Mouse (Mus musculus) CH12.LX (cell line): ENCODE measurements at regions not wholly inside any gene's neighbourhood (a gene's known extent, or its start where the extent isn't known, plus 50 kb on each side); places are given as distances from the start of the nearest gene placed in this dataset.

Experiments
- DNase-seq: peaks from one replicate; pipeline ENCODE4 v3.0.0-alpha.2; 2013; ENCODE audit errors: extremely low read depth
- H3K27ac ChIP-seq: 2 replicates; pipeline ENCODE4 v1.5.1; 2012; ENCODE audit warnings: low read depth, mild to moderate bottlenecking, control low read depth, moderate library complexity; ENCODE audit not compliant: insufficient read depth
- H3K27me3 ChIP-seq: replicated peaks from 2 replicates; pipeline ENCODE3; 2012; ENCODE audit warnings: inconsistent platforms
- H3K36me3 ChIP-seq, 2 experiments: replicated peaks in 1 of 2; 2 replicates each; pipeline versions ENCODE3 to v1.6.1; 2012; ENCODE audit warnings: inconsistent platforms in 1 of 2, low read length in 1 of 2, mild to moderate bottlenecking in 1 of 2, mixed read lengths in 1 of 2, moderate library complexity in 1 of 2; ENCODE audit not compliant: control insufficient read depth in 1 of 2, insufficient read depth in 1 of 2
- H3K4me1 ChIP-seq, 2 experiments: 2 replicates each; pipeline ENCODE4 v1.6.1; 2012; ENCODE audit warnings: inconsistent platforms in 1 of 2, moderate library complexity in 1 of 2; ENCODE audit not compliant: insufficient read depth in 2 of 2, control insufficient read depth in 1 of 2
- H3K4me2 ChIP-seq: 2 replicates; pipeline ENCODE4 v1.6.1; 2012; ENCODE audit warnings: low read depth, mild to moderate bottlenecking, control low read depth; ENCODE audit not compliant: poor library complexity, insufficient read depth, severe bottlenecking
- H3K4me3 ChIP-seq, 3 experiments: fragments of 150-350 bp in 1 of 3; sonication (generic) in 1 of 3; replicated peaks in 1 of 3; 2 replicates each; pipeline versions ENCODE3 to v1.5.1; 2011 to 2012; ENCODE audit warnings: low read depth in 2 of 3, low read length in 2 of 3, mild to moderate bottlenecking in 2 of 3, moderate library complexity in 2 of 3, control low read depth in 1 of 3, improper control_type of control experiment in 1 of 3, inconsistent platforms in 1 of 3, mixed read lengths in 1 of 3; ENCODE audit not compliant: poor library complexity in 1 of 3
- H3K79me2 ChIP-seq: replicated peaks from 2 replicates; pipeline ENCODE4 v1.6.1; 2012; ENCODE audit warnings: mild to moderate bottlenecking, moderate library complexity; ENCODE audit not compliant: control insufficient read depth, poor library complexity, insufficient read depth, severe bottlenecking; ENCODE audit errors: extremely low read depth
- H3K9ac ChIP-seq: 2 replicates; pipeline ENCODE4 v1.6.1; 2012; ENCODE audit warnings: low read depth, mild to moderate bottlenecking, control low read depth, moderate library complexity; ENCODE audit not compliant: insufficient read depth
- H3K9me3 ChIP-seq: replicated peaks from 2 replicates; pipeline ENCODE3; 2012; ENCODE audit warnings: low read length, inconsistent platforms, mixed read lengths
- CHD2 ChIP-seq: IDR thresholded peaks from 2 replicates; pipeline ENCODE4 v1.6.1; 2011; ENCODE audit warnings: low read length, improper control_type of control experiment
- CTCF ChIP-seq, 2 experiments: IDR thresholded peaks in 1 of 2; conservative IDR thresholded peaks in 1 of 2; 2 replicates each; pipeline ENCODE4 v1.5.1; 2011 to 2012; ENCODE audit warnings: low read depth in 2 of 2, low read length in 2 of 2, improper control_type of control experiment in 1 of 2, inconsistent platforms in 1 of 2, mild to moderate bottlenecking in 1 of 2, moderate library complexity in 1 of 2
- ETS1 ChIP-seq: conservative IDR thresholded peaks from 2 replicates; pipeline ENCODE4 v1.6.1; 2012; ENCODE audit warnings: low read depth, mild to moderate bottlenecking, inconsistent platforms, low read length, improper control_type of control experiment, moderate library complexity
- GABPA ChIP-seq: IDR thresholded peaks from 2 replicates; pipeline ENCODE4 v1.6.1; 2012; ENCODE audit warnings: low read depth, low read length, improper control_type of control experiment, inconsistent platforms; ENCODE audit not compliant: insufficient replicate concordance
- IRF4 ChIP-seq: IDR thresholded peaks from 2 replicates; pipeline ENCODE4 v1.6.1; 2014; ENCODE audit warnings: low read depth, mild to moderate bottlenecking, inconsistent platforms, low read length, improper control_type of control experiment
- JUND ChIP-seq: conservative IDR thresholded peaks from 2 replicates; pipeline ENCODE4 v1.6.1; 2011; ENCODE audit warnings: low read depth, low read length, improper control_type of control experiment
- KAT2A ChIP-seq: IDR thresholded peaks from 2 replicates; pipeline ENCODE4 v1.6.1; 2012; ENCODE audit warnings: low read length, improper control_type of control experiment, inconsistent platforms; ENCODE audit not compliant: insufficient replicate concordance
- MXI1 ChIP-seq: IDR thresholded peaks from 2 replicates; pipeline ENCODE4 v1.6.1; 2011; ENCODE audit warnings: mild to moderate bottlenecking, low read depth, low read length, improper control_type of control experiment
- MYC ChIP-seq: IDR thresholded peaks from 2 replicates; pipeline ENCODE4 v1.6.1; 2011; ENCODE audit warnings: low read depth, mild to moderate bottlenecking, improper control_type of control experiment, low read length
- NELFE ChIP-seq: IDR thresholded peaks from 2 replicates; pipeline ENCODE4 v1.6.1; 2011; ENCODE audit warnings: low read depth, low read length, improper control_type of control experiment
- NRF1 ChIP-seq: IDR thresholded peaks from 2 replicates; pipeline ENCODE4 v1.6.1; 2014; ENCODE audit warnings: low read depth, mild to moderate bottlenecking, inconsistent platforms, low read length, improper control_type of control experiment, moderate library complexity
- PAX5 ChIP-seq: IDR thresholded peaks from 2 replicates; pipeline ENCODE4 v1.6.1; 2012; ENCODE audit warnings: low read length, inconsistent platforms, mixed read lengths
- POLR2A ChIP-seq: IDR thresholded peaks from 2 replicates; pipeline ENCODE4 v1.6.1; 2011; ENCODE audit warnings: low read depth, mild to moderate bottlenecking, improper control_type of control experiment, low read length
- RAD21 ChIP-seq: IDR thresholded peaks from 2 replicates; pipeline ENCODE4 v1.6.1; 2011; ENCODE audit warnings: low read depth, mild to moderate bottlenecking, low read length, improper control_type of control experiment, moderate library complexity
- SIN3A ChIP-seq: IDR thresholded peaks from 2 replicates; pipeline ENCODE4 v1.6.1; 2012; ENCODE audit warnings: low read length, improper control_type of control experiment, inconsistent platforms
- TCF12 ChIP-seq: IDR thresholded peaks from 2 replicates; pipeline ENCODE4 v1.6.1; 2014; ENCODE audit warnings: low read depth, mild to moderate bottlenecking, inconsistent platforms, low read length, improper control_type of control experiment
- USF1 ChIP-seq: IDR thresholded peaks from 2 replicates; pipeline ENCODE4 v1.6.1; 2014; ENCODE audit warnings: low read depth, mild to moderate bottlenecking, inconsistent platforms, low read length, improper control_type of control experiment
- ZC3H11A ChIP-seq: IDR thresholded peaks from 2 replicates; pipeline ENCODE4 v1.6.1; 2012; ENCODE audit warnings: low read depth, mild to moderate bottlenecking, inconsistent platforms, low read length, improper control_type of control experiment
- ZKSCAN1 ChIP-seq: IDR thresholded peaks from 2 replicates; pipeline ENCODE4 v1.6.1; 2012; ENCODE audit warnings: low read depth, inconsistent platforms, low read length, improper control_type of control experiment, borderline replicate concordance
- ZMIZ1 ChIP-seq: IDR thresholded peaks from 2 replicates; pipeline ENCODE4 v1.6.1; 2012; ENCODE audit warnings: low read depth, mild to moderate bottlenecking, inconsistent platforms, low read length, improper control_type of control experiment
- ZNF384 ChIP-seq: IDR thresholded peaks from 2 replicates; pipeline ENCODE4 v1.6.1; 2012; ENCODE audit warnings: low read depth, low read length, improper control_type of control experiment, inconsistent platforms
- dilution Hi-C: fragments of 300-500 bp; cut with MboI; formaldehyde crosslinking; loops from 2 replicates; pipeline ENCODE4 v1.14.3; 2020; ENCODE audit warnings: low sequenced_read_pairs; ENCODE audit not compliant: extremely low pct_unique_long_range_greater_than_20kb, extremely low pct_ligation_motif_present
- in situ Hi-C: fragments of 300-500 bp; cut with MboI; formaldehyde crosslinking; loops from 3 replicates; pipeline ENCODE4 v1.14.3; 2019; ENCODE audit warnings: low sequenced_read_pairs, low pct_ligation_motif_present, low pct_unique_long_range_greater_than_20kb, mixed read lengths

DNA sequence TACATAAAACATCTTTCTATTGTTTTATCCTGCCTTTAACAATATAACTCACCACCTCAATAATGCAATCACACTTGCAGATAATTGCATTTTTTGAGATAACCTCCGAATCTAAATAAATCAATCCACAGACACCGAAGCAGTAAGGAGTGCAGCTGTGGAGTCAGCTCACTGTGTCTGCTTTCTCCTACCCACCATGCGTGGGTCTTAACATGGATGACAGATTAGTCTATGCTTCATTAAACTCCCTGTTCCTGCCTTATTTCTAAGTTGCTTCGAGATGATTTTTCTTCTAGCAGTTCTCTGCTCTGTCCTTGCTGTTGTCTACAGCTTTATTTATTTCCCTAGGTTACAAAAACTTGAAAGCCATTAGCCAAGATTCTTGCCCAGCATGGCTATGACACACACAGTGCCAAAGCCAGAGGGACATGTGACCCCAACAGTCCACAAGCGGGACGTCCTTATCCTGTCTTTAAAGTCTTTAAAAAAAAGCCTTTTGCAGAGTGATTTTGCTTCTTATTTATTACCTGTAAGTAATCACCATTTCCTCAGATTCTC lies 337.9 kb downstream of the Pax1 start:
- DNase-seq, result no peak
- Histone ChIP-seq H3K9ac (no peak overlapping the region), H3K79me2 (no peaks in the 10 kb centered on the region), H3K36me3 (no peaks in the 10 kb centered on the region), H3K4me2 (no peak overlapping the region), H3K9me3 (no peaks in the 10 kb centered on the region), H3K4me1 (no peaks in the 10 kb centered on the region), H3K4me3 (no peak overlapping the region), H3K27me3 (no peaks in the 10 kb centered on the region), H3K27ac (no peak overlapping the region)
- in situ Hi-C loops (no loop called here), dilution Hi-C loops (no loop called here)
- no peak for TF ChIP-seq POLR2A
- TF ChIP-seq ETS1, result no peak
- no peak for TF ChIP-seq MXI1
- TF ChIP-seq IRF4, result no peak
- no peak for TF ChIP-seq PAX5
- no peak for TF ChIP-seq RAD21
- TF ChIP-seq KAT2A, result no peak
- TF ChIP-seq ZKSCAN1, result no peak
- no peak for TF ChIP-seq JUND
- TF ChIP-seq NRF1, result no peak

DNA sequence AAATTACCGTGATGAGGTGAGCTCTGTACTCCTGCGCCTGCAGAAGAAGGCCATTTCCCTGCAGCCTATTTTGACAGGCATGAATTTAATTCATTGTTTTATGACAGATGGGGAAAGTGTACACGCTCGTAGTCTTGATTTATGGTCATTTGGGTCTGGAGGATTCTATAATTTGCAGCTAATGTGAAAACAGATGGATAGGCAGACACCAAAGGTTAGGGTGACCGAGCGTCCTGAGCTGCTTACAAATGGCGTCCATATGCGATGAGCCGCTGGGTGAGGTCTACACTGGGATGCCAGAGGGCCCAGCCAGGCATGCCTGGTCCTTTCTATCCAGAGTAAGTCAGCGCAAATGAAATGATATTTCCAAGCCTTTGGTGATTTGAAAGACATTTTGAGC lies 330.2 kb downstream of the Pax1 start:
- TF ChIP-seq RAD21 (no peak), SIN3A (no peak), TCF12 (no peak), ZKSCAN1 (no peak), USF1 (no peak), KAT2A (no peak), GABPA (no peak), ZC3H11A (no peak), ETS1 (no peak), JUND (no peak), IRF4 (no peak), MYC (no peak), NELFE (no peak), MXI1 (no peak), ZMIZ1 (no peak), ZNF384 (no peak), CTCF (conservative IDR thresholded peaks at IDR 0.05 in 1 of 2, IDR thresholded peaks at IDR 0.05 in 1 of 2; ENCODE audit: low read depth in 2 of 2, low read length in 2 of 2) (no peak), CHD2 (no peak)
- H3K9ac ChIP-seq, result no peak overlapping the region
- DNase-seq, result no peak
- no peaks in the 10 kb centered on the region for H3K27me3 ChIP-seq
- no peaks in the 10 kb centered on the region for H3K79me2 ChIP-seq
- H3K27ac ChIP-seq, result no peak overlapping the region
- no peaks in the 10 kb centered on the region for H3K4me1 ChIP-seq
- H3K36me3 ChIP-seq, result no peaks in the 10 kb centered on the region
- in situ Hi-C loops, result no loop called here
- H3K4me3 ChIP-seq, result no peak overlapping the region
- dilution Hi-C loops, result no loop called here
- no peak overlapping the region for H3K4me2 ChIP-seq
- H3K9me3 ChIP-seq, result no peaks in the 10 kb centered on the region
